Mouse (Mus musculus): ENCODE measurements around the gene Enah. TPM values are rescaled to one million over a fixed set of nuclear protein-coding genes. Genes with fewer than 3 reads are reported as not detected.

Gene Enah
- total and polyA plus RNA-seq, 2 experiments = 0.06 to 0.74 TPM

DNA sequence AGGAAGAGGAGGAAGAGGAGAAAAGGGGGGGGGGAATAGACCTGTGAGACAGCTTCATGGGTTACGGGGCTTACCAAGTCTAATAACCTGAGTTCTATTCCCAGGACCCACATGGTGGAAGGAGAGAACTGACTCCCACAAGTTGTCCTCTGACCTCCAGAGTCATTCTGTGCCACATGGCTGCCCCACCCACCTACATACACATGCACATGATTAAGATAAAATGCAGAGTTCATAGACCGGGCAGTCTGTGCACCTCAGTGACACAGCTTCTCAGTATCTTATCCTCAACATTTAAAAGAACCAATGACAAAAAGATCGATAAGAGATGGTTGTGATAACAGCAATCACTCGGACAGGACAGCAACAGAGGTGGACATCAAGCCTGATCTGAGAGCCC, 41.4 kb upstream of the Enah start:
- no peaks in the 10 kb centered on the region for H3K36me3 ChIP-seq (ENCODE audit: control insufficient read depth, insufficient read depth, low read length)
- TF ChIP-seq POLR2A (IDR thresholded peaks at IDR 0.05; ENCODE audit: extremely low read depth, insufficient read depth, low read length) = no peak
- no peak for TF ChIP-seq CTCF (IDR thresholded peaks at IDR 0.05; ENCODE audit: low read depth, low read length)
- H3K27me3 ChIP-seq (ENCODE audit: control insufficient read depth, insufficient read depth, low read length) = no peaks in the 10 kb centered on the region
- H3K79me2 ChIP-seq (ENCODE audit: control insufficient read depth, insufficient read depth, low read length) = no peaks in the 10 kb centered on the region
- H3K9ac ChIP-seq (ENCODE audit: low read depth, low read length) = no peak overlapping the region
- no peak overlapping the region for H3K4me3 ChIP-seq (ENCODE audit: insufficient read depth, low read depth, low read length)
- H3K4me1 ChIP-seq (ENCODE audit: control insufficient read depth, insufficient read depth, low read length) = no peaks in the 10 kb centered on the region
- H3K27ac ChIP-seq (replicated peaks; ENCODE audit: insufficient read depth, low read depth, low read length) = no peak overlapping the region
- DNase-seq (ENCODE audit: extremely low read depth, low read depth, low spot score) = no peak
- 91% methylated on average over 4 of the region's 4 CpGs for WGBS

- no peaks in the 10 kb centered on the region for H3K36me3 ChIP-seq (ENCODE audit: control insufficient read depth, insufficient read depth, low read length)
- H3K9ac ChIP-seq (ENCODE audit: low read depth, low read length) = no peak overlapping the region
- 66% methylated on average over 5 of the region's 5 CpGs for WGBS
- no peaks in the 10 kb centered on the region for H3K79me2 ChIP-seq (ENCODE audit: control insufficient read depth, insufficient read depth, low read length)
- H3K27me3 ChIP-seq (ENCODE audit: control insufficient read depth, insufficient read depth, low read length) = no peaks in the 10 kb centered on the region
- no peak for DNase-seq (ENCODE audit: extremely low read depth, low read depth, low spot score)
- TF ChIP-seq CTCF (IDR thresholded peaks at IDR 0.05; ENCODE audit: low read depth, low read length) (no peak), POLR2A (IDR thresholded peaks at IDR 0.05; ENCODE audit: extremely low read depth, insufficient read depth, low read length) (no peak)
- H3K4me1 ChIP-seq (ENCODE audit: control insufficient read depth, insufficient read depth, low read length) = no peaks in the 10 kb centered on the region
- no peak overlapping the region for H3K4me3 ChIP-seq (ENCODE audit: insufficient read depth, low read depth, low read length)
- H3K27ac ChIP-seq (replicated peaks; ENCODE audit: insufficient read depth, low read depth, low read length) = no peak overlapping the region
These were observed 40.0 kb upstream of the Enah start for GRCm38 (mm10) chr1:182059806-182060205.

DNA sequence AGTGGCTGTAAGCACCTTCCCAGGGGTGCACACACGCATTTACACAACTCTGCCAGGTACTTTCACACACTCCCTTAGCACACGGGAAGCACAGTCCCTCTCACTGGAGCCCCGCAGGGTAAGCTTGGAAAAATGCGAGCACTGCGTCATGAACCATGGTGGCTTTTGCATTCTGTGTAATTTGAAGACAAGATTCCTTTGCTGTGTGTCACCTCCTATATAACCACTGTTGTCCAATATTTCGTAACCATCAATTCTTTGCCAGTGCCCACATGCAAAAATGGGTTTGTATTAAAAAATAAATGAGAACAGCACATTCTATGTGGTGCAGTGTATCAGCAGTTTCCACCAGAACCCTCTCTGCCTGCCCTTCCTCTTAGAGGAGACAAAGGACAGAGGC, 38.2 kb upstream of the Enah start:
- Histone ChIP-seq H3K79me2 (ENCODE audit: control insufficient read depth, insufficient read depth, low read length) (no peaks in the 10 kb centered on the region), H3K4me1 (ENCODE audit: control insufficient read depth, insufficient read depth, low read length) (no peaks in the 10 kb centered on the region), H3K27me3 (ENCODE audit: control insufficient read depth, insufficient read depth, low read length) (no peaks in the 10 kb centered on the region), H3K36me3 (ENCODE audit: control insufficient read depth, insufficient read depth, low read length) (no peaks in the 10 kb centered on the region), H3K9ac (ENCODE audit: low read depth, low read length) (no peak overlapping the region), H3K27ac (replicated peaks; ENCODE audit: insufficient read depth, low read depth, low read length) (no peak overlapping the region), H3K4me3 (ENCODE audit: insufficient read depth, low read depth, low read length) (no peak overlapping the region)
- DNase-seq (ENCODE audit: extremely low read depth, low read depth, low spot score) = no peak
- no peak for TF ChIP-seq CTCF (IDR thresholded peaks at IDR 0.05; ENCODE audit: low read depth, low read length)
- TF ChIP-seq POLR2A (IDR thresholded peaks at IDR 0.05; ENCODE audit: extremely low read depth, insufficient read depth, low read length) = no peak
- 93% methylated on average over 6 of the region's 6 CpGs for WGBS

DNA sequence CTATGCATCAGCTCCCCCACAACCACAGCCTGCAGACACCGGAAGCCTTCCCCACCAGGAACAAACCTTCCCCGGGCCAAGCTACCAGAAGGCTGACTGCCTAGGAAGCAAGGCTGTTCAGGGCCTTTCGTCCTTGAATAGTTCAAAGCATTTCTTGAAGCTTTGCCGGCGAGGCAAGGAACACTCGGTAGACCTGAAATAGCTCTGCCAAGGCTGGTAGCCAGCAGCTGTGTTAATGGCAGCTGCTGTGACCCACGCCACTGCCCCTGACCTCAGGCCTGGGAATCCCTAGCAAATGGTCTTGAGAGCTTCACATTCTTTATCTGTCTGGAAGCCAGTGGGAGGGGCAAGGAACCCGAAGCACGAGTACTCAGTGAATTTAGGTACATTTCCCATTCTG, 35.3 kb upstream of the Enah start:
- no peak for TF ChIP-seq CTCF (IDR thresholded peaks at IDR 0.05; ENCODE audit: low read depth, low read length)
- Histone ChIP-seq H3K27me3 (ENCODE audit: control insufficient read depth, insufficient read depth, low read length) (no peaks in the 10 kb centered on the region), H3K4me3 (ENCODE audit: insufficient read depth, low read depth, low read length) (no peak overlapping the region), H3K36me3 (ENCODE audit: control insufficient read depth, insufficient read depth, low read length) (no peaks in the 10 kb centered on the region), H3K9ac (ENCODE audit: low read depth, low read length) (no peak overlapping the region), H3K4me1 (ENCODE audit: control insufficient read depth, insufficient read depth, low read length) (no peaks in the 10 kb centered on the region), H3K27ac (replicated peaks; ENCODE audit: insufficient read depth, low read depth, low read length) (no peak overlapping the region), H3K79me2 (ENCODE audit: control insufficient read depth, insufficient read depth, low read length) (no peaks in the 10 kb centered on the region)
- no peak for DNase-seq (ENCODE audit: extremely low read depth, low read depth, low spot score)
- WGBS = 82% methylated on average over 9 of the region's 9 CpGs

GRCm38 (mm10) chr1:182054651-182055050, 34.9 kb upstream of the Enah start:
- H3K27me3 ChIP-seq (ENCODE audit: control insufficient read depth, insufficient read depth, low read length) = no peaks in the 10 kb centered on the region
- TF ChIP-seq POLR2A (IDR thresholded peaks at IDR 0.05; ENCODE audit: extremely low read depth, insufficient read depth, low read length) (no peak), CTCF (IDR thresholded peaks at IDR 0.05; ENCODE audit: low read depth, low read length) (no peak)
- WGBS = 89% methylated on average over 6 of the region's 6 CpGs
- H3K79me2 ChIP-seq (ENCODE audit: control insufficient read depth, insufficient read depth, low read length) = no peaks in the 10 kb centered on the region
- H3K36me3 ChIP-seq (ENCODE audit: control insufficient read depth, insufficient read depth, low read length) = no peaks in the 10 kb centered on the region
- H3K4me3 ChIP-seq (ENCODE audit: insufficient read depth, low read depth, low read length) = no peak overlapping the region
- no peak overlapping the region for H3K9ac ChIP-seq (ENCODE audit: low read depth, low read length)
- H3K27ac ChIP-seq (replicated peaks; ENCODE audit: insufficient read depth, low read depth, low read length) = no peak overlapping the region
- DNase-seq (ENCODE audit: extremely low read depth, low read depth, low spot score) = no peak
- no peaks in the 10 kb centered on the region for H3K4me1 ChIP-seq (ENCODE audit: control insufficient read depth, insufficient read depth, low read length)

DNA sequence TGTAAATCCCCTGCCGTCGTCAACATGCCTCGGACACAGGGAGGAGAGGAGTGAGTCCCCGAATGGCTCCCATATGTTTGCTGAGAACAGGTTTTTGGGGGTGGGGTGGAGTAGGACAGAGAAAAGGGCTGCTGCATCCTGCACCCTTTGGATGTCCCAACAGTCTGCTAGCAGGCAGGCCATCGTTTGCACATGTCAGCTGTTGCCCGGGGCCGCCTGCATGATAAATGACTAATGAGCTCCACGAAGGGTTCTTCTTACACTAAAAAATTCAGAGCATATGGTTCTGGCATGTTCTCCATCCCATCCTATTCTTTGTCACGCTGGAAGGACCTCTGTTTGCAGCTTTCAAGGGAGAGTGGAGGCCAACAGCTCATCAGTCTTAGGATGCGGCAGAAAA, 33.2 kb upstream of the Enah start:
- no peaks in the 10 kb centered on the region for H3K36me3 ChIP-seq (ENCODE audit: control insufficient read depth, insufficient read depth, low read length)
- no peaks in the 10 kb centered on the region for H3K27me3 ChIP-seq (ENCODE audit: control insufficient read depth, insufficient read depth, low read length)
- WGBS = 66% methylated on average over 10 of the region's 10 CpGs
- no peaks in the 10 kb centered on the region for H3K4me1 ChIP-seq (ENCODE audit: control insufficient read depth, insufficient read depth, low read length)
- DNase-seq (ENCODE audit: extremely low read depth, low read depth, low spot score) = no peak
- no peak for TF ChIP-seq POLR2A (IDR thresholded peaks at IDR 0.05; ENCODE audit: extremely low read depth, insufficient read depth, low read length)
- no peak for TF ChIP-seq CTCF (IDR thresholded peaks at IDR 0.05; ENCODE audit: low read depth, low read length)
- no peaks in the 10 kb centered on the region for H3K79me2 ChIP-seq (ENCODE audit: control insufficient read depth, insufficient read depth, low read length)
- H3K4me3 ChIP-seq (ENCODE audit: insufficient read depth, low read depth, low read length) = no peak overlapping the region
- H3K9ac ChIP-seq (ENCODE audit: low read depth, low read length) = no peak overlapping the region
- H3K27ac ChIP-seq (replicated peaks; ENCODE audit: insufficient read depth, low read depth, low read length) = no peak overlapping the region
